Mouse (Mus musculus) cerebellum, adult (tissue): Measurements from ENCODE around the gene Rgs9.
"Not testable (repeated sequence)": the region's sequence is repeated elsewhere in the genome, so short reads cannot be mapped to it uniquely, and the experiment has no call there.

ENCODE experiments used
- ATAC-seq: cut with Nextera tagmentation; 2 replicates; pipeline ENCODE4 v1.9.2; 2017; ENCODE audit warnings: mild to moderate bottlenecking, moderate library complexity, mixed read lengths; ENCODE audit not compliant: insufficient number of reproducible peaks, low FRiP score, low TSS enrichment

Gene Rgs9

DNA sequence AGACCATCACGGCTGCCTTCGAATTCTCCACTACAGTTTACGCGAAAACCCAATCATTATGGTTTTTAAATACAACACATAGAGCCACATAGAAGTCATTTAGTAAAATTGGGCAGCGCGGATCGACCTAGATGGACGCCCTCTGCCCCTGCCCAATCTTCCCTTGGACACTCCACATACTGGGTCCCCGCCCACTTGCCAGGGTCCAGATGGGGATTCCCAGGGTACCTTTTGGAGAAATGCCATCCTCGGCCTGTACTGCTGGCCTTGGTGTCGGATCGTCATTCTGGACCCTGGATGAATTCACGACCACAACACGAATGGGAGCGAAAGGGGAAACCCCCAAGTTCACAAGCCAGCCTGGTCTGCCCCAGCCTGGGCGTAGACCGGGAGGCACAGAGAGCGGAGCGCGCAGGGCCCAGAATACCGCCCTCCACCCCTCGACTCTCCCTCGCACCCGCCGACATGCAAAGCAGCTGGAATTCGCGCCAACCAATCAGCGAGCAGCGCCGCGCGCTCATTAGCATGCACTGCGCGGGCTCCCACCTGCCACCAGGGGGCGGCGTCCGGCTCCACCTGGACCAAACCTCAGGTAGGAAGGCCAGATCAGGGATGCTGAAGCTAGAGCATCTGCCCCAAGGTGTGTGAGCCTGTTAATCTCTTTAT is at the start of gene Rgs9:
Gene Rgs9, minus strand, starts transcription at position 420 of the 666 bp plus-strand sequence.
- ATAC-seq, result peak; percentile 93

DNA sequence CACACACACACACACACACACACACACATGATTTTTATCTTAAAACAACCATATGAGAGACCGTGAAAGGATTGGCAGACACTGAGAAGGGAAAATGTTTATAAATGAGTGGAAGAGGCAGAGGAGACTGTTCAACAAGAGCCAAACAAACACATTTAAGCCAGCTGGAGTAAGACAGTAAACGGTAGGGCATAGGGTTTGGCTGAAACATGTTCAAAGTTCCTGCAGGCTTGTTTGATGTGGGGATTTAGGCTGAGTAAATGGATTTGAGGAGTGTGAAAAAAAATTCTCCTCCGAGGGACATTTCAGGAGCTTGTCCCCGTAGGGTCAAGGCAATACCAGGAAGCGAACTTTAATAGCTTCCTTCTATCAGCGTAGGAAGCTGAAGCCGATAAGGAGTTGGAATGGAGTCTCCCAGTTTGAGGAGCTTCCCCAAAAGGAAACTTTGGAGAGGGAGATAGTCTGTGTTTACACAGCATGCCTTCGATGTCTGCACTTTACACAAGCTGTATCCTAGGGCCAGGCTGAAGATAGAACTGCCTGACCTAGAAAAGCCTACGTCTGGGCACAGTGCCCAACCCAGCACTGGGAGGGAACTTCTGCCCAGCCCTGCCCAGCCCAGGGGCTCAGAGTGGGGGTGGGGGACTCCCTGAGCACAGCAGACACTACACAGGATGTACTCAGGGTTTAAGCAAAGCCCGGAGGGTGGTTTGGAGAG is 49.5 kb upstream of the Rgs9 start:
- ATAC-seq, result peak; percentile 83

DNA sequence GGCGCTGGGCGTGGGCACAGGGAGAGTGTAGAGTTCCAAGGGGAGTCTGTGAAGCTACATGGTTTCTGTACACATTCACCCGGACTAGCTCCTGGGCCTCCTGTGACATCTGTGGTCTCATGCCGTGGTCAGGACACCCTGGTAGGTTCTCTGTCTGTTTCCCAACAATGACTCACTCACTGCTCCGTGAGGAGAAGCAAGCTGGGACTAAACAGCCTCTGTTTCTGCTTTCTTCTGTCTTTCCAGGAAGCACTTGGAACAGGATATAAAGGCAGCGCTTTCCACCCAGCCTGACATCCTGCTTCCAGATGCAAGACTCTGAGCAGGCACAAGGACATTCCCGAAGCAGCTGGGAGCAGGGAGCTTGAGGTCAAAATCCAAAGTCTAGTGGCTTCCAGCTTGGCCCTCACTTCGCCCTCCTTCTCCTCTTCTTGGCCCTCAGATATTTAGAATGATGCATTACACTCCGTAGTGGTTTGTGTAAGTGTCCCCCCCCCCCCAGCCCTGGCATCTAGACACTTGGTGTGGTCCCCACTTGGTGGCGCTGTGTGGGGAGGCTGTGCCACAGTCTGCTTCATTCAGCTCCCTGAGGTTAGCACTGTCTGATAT is 46.2 kb upstream of the Rgs9 start:
- peak; percentile 42; the same call in 1 of the 2 replicates for ATAC-seq

GRCm38 (mm10) chr11:109343558-109343957 is 45.6 kb upstream of the Rgs9 start:
- ATAC-seq, result no peak

DNA sequence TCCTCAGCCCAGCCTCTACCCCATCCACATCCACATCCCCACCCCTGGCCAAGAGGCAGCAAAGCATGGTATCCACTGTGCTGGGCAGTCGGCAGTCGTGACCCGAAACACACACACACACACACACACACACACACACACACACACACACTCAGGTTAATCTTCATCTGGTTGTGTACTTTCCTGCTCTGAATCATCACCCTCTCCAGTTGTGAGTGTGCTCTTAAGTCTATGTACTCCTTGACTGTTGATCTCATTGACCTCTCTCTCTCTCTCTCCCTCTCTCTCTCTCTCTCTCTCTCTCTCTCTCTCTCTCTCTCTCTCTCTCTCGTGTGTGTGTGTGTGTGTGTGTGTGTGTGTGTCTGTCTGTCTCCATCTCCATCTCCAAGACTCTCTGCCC is 44.7 kb upstream of the Rgs9 start:
- ATAC-seq, result not testable (repeated sequence)

DNA sequence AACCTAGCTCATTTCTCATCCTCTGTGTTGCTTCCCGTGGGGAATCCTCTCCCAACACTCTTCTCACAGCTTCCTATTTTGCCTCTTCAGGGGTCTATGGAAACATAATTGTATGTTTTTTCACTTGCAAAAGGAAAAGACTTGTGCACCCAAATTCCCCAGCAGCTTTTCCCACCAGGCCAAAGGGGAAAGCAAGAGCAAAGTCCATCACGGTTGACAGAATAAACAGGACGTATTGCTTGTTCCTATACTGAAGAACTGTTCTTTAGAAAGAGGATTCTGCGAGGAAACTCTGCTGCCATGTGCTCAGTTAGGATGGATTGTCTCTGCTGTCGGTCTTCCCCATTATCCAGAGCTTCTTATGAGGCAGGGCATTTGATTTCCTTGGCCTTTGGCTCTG is 42.6 kb upstream of the Rgs9 start:
- ATAC-seq, result no peak

DNA sequence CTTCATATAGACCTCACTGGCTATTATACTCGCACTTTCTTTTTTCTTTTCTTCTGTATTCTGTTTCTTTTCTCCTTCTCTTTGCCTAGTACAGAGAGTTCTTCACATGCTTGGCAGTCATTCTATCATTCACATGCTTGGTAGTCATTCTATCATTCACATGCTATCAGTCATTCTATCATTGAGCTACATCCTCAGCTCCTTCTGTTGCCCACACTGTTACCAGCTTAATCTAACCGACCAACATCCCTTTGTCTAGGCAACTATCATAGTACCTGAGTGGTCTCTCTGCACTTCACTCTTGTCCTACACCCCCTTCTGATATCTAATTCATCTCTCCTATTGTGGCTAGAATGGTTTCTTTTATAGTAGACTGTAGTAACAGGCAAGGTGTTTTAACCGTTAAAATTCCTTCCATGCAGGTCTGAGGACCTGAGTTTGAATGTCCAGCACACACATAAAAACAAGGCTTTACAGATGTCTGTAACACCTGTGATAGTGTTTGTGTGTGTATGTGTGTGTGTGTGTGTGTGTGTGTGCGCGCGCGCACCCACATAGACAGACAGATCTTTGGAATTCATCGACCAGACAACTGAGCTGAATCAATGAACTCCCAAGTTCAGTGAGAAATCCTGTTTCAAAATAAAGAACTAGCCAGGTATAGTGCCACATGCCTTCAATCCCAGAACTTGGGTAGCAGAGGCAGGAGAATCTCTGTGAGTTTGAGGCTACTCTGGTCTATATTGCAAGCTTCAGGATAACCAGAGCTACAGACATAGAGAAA is 41.4 kb upstream of the Rgs9 start:
- ATAC-seq, result no peak

DNA sequence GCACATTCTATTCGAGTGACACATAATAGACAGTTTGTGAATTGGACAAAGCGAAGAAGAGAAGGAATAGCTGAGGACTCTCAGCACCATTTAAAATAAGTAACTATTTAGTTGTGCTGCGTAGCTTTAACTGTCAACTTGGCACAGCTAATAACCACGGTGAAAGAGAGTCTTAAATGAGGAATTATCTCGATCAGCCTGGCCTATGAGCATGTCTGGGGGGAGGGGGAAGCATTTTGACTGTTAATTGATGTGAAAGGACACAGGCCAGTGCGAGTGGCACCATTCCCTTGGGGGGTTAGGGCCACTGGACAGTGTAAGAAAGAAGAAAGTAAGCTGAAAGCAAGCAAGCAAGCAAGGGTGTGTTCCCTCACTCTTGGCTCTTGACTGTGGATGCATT is 38.0 kb upstream of the Rgs9 start:
- no peak for ATAC-seq

- no peak for ATAC-seq
These were observed 36.8 kb upstream of the Rgs9 start for GRCm38 (mm10) chr11:109334773-109335172.

GRCm38 (mm10) chr11:109332722-109333121 is 34.8 kb upstream of the Rgs9 start:
- ATAC-seq, result no peak

DNA sequence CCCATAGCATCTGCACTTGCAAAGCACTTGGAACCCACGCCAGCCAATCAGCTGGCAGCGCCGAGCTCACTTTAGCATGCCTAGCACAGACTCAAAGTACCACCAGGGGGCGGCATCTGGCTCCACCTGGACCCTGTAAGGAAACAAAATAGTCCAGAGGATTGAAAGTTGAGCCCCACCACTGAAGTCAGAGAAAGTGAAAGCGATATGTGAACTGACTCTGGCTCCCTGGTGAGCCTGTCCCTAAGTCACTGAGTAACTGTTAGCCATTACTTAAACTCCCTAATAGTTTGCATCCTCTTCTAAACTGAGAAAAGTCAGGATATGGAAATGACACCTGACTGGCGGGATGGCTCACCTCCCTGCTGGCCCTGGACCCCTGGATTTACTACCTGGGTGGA is 33.5 kb upstream of the Rgs9 start:
- peak; percentile 87 for ATAC-seq

- no peak for ATAC-seq
These were observed 32.9 kb upstream of the Rgs9 start for GRCm38 (mm10) chr11:109330706-109331393.

DNA sequence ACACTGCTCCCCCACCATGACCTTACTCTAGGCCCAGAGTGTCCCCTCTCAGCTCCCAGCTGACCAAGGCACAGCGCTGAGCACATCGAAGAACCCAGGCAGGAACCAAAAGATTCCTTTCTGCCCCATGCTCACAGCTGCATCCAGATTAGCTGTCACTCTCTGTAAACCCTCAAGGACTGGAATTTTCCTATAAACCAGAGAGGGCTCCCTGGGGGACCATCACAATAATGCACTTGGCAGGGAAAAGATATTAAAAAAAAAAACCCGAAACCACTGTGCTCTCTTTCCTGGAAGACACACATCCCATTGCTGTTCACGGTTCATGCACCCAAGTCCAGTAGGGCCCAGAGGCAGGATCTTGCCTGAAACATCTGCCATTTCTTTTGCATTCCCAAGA is 31.4 kb upstream of the Rgs9 start:
- ATAC-seq, result no peak

DNA sequence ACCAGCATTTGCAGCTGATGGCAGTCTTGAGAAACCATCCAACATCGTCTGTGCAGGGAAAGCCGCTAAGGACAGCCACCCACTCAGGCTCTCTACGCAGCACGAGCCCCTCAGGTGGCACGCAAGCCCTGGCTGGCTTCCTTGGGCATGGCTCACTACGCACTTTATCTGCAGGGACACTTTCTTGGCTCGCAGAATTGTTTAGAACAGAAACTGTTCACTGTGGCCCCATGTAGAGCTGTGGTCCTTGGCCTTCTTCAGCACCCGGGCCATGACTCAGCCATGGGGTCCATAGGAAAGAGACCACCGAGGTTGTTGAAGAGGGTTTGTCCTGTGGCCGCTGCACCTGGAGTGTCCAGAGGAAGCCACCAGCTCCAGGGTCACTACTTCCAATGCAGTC is 30.0 kb upstream of the Rgs9 start:
- no peak for ATAC-seq

GRCm38 (mm10) chr11:109327381-109327780 is 29.5 kb upstream of the Rgs9 start:
- ATAC-seq, result no peak

- ATAC-seq, result no peak
These were observed 28.3 kb upstream of the Rgs9 start for GRCm38 (mm10) chr11:109326270-109326669.

DNA sequence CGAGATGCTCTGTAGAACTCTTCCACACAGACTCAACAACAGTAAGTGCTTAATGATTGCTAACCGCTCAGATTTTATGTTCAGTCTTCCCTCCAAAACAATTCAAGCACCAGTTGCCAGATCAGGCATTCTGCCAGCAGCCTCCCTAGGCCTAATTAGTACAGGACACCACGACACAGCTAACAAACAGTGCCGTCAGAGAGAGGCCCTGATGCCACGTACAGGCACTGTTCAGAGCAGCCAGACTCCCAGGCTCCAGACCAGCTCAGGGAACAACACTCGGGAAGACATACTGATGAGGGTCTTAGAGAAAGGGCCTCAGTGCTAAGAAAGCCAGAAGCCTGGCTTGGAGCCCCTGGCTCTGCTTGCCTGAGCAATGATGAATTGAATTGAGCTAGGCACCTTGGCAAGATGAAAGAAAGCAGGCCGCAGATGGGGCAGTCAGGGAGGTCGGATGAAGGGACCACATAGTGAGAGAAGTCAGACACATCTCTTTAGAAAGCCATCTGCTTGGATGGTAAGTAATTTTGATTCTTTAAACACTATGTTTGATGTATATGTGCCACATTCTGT is 22.5 kb upstream of the Rgs9 start:
- peak; percentile 66; the same call in 1 of the 2 replicates for ATAC-seq

GRCm38 (mm10) chr11:109319946-109320345 is 22.0 kb upstream of the Rgs9 start:
- peak; percentile 83; the same call in 1 of the 2 replicates for ATAC-seq

DNA sequence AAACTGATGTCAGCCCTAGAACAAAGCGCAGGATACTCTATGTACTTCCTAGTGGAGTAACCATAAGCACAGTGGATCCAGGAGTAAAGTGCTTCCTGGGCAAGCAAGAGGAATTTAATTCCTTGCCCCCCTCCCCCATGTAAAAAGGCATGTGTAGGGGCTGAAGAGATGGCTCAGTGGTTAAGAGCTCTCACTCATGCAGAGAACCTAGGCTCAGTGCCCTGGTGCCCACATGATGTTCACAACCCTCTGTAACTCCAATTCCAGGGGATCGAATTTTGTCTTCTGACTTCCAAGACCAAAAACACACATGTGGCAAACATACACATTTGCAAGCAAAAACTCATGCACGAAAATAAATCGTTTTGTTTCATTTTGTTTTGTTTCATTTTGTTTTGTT is 21.5 kb upstream of the Rgs9 start:
- no peak for ATAC-seq

DNA sequence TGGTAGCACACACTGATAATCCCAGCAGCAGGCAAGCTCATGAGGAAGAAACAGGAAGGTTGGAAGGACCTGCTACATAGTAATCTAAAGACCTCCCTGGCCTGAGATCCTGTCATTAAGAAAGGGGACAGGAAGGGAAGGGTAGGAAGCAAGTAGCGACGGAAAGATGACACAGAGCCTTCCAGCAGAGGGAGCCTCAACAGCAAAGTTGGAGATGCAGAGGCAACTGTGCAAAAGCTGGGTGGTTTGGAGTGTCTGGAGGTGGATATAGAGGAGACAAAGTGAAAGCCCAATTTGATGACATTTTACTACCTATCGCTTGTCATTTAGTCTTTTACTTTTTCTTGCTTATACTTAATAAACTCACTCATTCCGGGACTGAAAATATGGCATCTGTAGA is 19.0 kb upstream of the Rgs9 start:
- no peak for ATAC-seq
